Mouse (Mus musculus) adrenal gland, postnatal 10 days (tissue): ENCODE data around the gene Lmna. TPM values are rescaled to one million over a fixed set of nuclear protein-coding genes. Genes with fewer than 3 reads are reported as not detected.

Experiments
- DNase-seq: peaks from one replicate; pipeline ENCODE4 v3.0.0; 2021; ENCODE audit warnings: mixed read lengths
- total RNA-seq, 2 experiments: library from RNA; stranded (reverse); gene quantifications; 2 replicates each; pipeline ENCODE4 v1.2.3; 2021

The Lmna gene
- total RNA-seq, 2 experiments from 2014 or later: 102 to 104 TPM

DNA sequence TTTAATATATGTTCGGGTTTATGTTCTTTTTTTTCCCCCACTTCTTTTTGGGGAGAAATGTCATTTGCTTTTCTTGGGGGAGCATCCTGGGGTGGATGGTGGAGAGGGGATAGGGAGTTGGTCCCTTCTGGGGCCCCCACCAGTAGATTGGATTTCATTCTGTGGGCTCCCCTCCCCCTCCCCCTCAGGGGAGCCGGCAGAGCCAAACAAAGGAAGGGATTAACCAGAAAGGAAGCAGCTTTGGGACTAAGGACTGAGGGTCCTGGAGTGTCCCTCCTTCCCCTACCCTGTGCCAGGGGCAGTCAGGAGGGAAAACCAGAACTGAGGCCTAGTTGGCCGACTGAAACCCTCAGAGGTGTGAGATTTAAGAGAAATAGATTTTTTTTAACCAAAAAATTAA is 29.6 kb upstream of the Lmna start:
- no peak for DNase-seq

DNA sequence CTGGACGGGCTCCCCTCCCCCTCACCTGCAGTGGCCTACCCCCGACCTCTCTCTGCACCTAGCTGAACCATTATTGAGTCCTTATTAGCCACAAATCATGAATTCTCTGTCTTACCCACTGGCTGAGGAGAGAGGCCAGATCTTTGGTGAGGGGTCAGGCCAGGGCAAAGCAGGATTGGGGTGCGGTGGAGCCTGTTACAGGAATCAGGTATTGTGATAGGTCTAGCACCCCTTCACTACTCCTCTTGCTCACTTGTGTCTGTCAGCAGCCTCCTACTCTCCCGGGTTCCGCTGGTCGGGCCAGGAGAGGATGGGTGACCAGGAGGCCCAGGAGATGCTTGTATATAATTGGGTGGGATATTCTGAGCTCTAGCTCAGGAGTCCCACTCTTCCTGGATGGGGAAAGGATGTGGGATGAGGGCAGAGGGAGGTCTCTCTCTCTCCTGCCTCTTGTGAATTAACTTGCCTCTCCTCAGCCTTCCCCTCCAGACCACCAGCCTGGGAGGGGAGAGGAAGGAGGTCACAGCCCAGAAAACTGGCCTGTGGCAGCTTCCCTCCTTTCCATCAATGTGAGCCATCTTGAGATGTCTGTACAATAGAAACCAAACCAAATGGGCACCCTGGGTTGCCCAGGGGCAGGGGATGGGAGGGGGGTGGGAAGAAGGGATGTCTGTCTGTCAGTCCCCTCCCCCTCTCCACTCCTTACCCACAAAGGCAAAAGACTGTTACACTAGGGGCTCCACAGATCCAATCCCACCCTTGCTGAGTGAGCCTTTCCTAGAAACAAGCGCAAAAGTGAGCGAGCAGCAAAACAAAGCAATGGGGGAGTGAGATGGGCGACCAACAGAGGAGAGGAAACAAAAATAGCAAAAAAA is 28.8 kb upstream of the Lmna start:
- DNase-seq: no peak

DNA sequence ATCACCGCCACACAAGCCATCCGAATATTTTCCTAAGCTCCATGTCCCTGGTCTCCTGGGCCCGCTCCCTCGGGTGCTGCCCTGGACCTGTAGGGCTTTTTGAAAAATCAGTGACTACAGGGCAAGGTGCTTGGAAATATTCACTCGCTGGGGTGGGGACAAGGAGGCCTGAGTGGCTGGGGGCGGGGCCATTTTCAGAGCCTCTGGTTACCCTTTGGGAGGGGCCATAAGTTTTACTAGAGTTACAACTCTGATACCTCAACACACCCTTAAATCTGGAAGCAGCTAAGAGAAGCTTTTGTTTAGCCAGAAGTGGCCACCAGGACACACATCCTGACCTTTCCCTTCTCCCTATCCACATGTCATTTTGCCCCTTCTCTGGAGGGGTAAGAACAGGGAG is 27.4 kb upstream of the Lmna start:
- no peak for DNase-seq

DNA sequence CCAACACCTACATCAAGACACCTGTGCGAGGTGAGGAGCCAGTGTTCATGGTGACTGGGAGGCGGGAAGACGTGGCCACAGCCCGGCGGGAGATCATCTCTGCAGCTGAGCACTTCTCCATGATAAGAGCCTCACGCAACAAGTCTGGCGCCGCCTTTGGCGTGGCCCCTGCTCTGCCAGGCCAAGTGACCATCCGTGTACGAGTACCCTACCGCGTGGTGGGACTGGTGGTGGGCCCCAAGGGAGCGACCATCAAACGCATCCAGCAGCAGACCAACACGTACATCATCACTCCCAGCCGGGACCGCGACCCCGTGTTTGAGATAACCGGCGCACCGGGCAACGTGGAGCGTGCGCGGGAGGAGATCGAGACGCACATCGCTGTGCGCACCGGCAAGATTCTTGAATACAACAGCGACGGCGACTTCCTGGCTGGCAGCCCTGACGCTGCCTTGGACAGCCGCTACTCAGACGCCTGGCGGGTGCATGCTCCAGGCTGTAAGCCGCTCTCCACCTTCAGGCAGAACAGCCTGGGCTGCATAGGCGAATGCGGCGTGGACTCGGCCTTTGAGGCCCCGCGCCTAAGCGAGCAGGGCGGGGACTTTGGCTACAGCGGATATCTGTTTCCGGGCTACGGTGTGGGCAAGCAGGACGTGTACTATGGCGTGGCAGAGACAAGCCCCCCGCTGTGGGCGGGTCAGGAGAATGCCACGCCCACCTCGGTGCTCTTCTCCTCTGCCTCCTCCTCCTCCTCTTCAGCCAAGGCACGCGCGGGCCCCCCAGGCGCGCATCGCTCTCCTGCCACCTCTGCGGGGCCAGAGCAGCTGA is 26.6 kb upstream of the Lmna start:
- DNase-seq: peak; percentile 81

DNA sequence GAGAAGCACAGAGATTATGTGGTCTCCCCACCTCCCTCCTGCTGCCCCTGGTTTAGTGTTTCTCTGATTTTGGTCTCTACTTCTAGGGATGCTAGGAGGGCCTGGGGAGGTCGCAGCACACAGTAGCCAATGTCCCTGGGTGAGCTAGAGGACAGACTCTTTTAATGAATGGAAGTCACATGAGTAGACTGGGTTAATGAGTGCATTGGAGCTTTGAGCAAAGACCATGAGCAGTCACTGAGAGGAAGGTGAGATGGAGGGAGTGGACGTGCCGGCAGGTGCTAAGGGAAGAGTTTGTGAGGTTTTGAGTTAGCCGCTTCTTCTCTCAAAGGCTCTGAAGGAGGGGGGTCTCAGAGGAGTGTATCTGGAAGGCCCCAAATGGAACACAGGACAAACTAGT is 25.8 kb upstream of the Lmna start:
- DNase-seq: no peak

DNA sequence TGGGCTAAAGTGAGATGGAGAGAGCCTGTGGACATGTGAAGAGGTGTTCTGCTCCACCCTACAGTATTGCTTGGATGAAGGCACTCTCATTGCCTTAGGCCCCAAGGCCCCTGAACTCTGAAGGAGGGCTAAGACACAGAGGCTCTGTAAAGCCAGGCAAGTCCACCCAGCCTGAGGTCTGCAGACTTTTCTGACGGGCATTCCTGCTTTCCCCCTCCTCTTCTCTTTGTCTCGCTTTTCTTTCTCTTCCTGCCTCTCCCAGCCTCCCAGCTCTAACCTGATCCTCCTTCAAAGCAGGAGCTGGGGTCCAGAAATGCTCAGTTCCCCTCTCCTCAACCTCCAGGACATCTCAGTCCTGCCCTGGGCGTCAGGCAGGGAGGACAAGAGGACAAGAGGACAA is 25.2 kb upstream of the Lmna start:
- no peak for DNase-seq

DNA sequence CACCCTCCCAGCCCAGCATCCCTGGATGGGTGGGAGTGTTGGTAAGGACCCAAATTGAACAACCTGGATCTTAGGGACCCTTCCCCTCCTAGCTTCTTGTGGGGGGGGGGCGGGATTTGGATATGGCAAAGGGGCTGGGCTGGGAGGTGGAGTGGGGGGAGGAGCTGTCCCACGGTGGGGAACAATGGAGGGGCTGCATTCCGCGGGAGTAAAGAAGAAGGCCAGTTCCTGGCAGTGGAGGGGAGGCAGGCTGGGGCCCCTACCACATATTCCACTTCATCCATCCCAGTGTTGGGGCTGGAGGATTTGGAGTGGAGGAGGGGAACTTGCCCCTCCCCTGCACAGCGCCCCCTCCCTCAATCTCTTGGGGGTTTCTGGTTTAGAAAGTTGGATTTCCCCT is 23.9 kb upstream of the Lmna start:
- DNase-seq: no peak

DNA sequence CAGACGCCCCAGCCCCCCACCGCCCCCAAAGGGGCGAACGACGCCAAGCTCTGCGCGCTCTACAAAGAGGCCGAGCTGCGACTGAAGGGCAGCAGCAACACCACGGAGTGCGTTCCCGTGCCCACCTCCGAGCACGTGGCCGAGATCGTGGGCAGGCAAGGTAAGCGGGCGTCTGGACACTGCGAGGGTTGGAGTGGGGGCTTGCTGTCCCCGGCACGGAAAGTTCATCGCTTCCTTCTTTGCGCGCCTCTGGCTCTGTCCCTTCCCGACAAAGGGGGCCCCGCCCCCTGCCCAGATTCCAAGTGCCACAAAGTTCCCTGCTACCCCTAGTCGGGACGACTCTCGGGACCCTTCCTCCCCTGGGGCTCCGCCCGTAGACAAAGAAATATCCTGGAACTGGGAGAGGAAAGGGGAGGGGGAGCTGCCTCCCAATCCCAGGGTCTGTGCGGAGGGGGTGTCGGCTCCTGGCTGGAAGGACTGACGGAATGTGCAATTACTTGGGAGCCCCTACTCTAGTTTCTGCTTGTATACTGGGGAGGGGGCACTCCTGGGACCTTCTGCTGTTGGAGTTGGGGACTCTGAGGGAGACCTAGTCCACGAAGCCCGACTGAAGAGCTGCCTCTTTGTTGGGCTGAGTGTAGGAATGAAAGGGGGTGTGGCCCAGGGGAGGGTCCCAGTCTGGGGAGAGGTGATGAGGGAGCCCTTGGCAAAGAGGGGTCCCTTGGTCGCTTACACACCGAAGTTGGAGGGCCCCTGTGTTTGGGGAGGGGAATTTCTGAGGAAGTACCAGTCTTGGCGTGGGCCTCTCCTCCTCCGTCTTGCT is 23.1 kb upstream of the Lmna start:
- no peak for DNase-seq

DNA sequence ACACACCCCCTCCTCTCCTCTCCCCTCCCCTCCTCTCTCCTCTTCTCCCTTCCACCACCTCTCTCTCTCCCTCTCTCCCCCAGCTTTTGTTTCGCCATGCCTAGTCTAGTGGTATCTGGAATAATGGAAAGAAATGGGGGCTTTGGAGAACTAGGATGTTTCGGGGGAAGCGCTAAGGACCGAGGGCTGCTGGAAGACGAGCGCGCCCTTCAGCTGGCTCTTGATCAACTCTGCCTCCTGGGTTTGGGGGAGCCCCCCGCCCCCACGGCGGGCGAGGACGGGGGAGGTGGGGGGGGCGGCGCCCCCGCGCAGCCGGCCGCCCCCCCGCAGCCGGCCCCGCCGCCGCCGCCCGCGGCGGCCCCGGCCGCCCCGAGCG is 22.5 kb upstream of the Lmna start, which contains the start of gene Mex3a:
Gene Mex3a (plus strand): TSS at position 97 of the 376 bp plus-strand sequence.
- no peak for DNase-seq

DNA sequence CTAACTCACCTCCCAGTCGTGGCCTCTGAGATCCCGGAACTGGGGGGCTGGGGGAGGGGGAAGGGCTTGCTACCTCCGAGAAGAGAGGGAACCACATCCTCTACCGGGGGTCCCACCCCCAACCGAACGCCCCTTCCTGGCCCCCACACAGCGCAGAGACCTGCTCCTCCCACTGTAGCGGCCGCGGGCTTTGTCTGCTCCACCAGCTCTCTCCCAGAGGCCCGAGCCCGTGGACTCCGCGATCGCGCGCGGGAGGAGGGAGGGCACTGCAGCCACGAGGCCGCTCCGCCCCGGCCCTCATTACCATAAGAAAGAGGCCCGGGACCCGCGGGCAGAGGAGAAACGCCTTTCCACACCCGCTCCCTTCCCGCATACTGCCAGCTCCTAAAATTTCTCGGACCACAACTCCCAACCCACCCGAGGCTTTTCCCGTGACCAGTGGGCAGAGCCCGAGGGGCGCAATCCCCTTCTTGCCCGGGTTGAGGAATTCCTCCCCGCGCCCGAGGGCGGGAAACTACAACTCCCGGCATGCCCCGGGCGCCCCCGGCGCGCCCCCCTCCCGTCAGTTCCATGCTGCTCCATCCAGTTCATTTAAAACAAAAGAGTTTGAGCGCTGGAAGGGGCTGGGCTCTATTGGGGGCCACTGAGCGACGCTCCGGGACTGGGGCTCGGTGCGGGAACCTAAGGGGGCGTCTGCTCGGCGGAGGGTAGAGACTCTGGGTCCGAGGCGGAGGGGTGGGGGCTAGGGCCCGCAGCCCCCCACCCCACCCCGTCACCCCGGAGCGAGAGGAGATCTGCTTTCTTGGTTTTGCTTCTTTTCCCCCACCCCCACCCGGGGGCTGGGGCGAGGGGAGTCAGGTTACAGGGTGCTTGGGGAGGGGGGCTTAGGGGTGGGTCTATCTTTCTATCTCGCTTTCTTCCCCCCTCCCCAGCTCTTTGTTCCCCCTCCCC is 21.9 kb upstream of the Lmna start:
- peak; percentile 92 for DNase-seq

DNA sequence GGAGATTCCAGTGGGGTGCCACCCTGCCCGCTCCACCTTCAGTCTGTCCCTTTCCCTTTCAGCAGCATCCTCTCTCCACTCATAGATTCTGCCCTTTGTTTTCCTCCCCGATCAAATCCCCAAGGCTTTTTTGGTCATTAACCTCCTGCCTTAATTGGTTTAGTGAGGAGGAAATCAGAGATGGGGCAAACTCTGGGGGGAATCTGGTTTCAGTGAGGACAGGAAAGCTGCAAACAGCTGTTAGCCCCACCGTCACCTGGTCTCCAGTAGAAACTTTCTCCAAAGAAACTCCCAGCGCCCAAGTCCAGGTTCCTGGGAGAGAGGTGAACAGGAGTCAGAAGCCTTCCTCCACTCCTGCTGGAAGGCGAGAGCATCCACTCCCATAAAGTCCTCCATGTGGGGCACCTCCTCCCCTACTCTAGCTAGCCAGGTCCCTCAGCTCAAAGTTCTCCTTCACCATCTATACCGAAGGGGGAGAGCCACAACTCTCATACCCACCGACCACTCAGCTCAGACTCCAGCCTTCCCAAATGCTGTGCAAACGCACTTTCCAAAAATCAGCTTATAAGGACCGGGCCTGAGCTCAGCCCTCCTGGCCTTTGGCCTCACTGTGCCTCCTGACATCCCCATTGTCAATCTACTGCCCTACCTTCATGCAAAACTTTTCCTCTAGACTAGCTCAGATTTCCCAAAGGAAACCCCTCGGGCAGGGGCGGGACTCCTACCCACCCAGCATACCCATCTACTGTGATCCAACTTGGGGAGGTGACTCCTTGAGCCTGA is 20.5 kb upstream of the Lmna start:
- DNase-seq: no peak

DNA sequence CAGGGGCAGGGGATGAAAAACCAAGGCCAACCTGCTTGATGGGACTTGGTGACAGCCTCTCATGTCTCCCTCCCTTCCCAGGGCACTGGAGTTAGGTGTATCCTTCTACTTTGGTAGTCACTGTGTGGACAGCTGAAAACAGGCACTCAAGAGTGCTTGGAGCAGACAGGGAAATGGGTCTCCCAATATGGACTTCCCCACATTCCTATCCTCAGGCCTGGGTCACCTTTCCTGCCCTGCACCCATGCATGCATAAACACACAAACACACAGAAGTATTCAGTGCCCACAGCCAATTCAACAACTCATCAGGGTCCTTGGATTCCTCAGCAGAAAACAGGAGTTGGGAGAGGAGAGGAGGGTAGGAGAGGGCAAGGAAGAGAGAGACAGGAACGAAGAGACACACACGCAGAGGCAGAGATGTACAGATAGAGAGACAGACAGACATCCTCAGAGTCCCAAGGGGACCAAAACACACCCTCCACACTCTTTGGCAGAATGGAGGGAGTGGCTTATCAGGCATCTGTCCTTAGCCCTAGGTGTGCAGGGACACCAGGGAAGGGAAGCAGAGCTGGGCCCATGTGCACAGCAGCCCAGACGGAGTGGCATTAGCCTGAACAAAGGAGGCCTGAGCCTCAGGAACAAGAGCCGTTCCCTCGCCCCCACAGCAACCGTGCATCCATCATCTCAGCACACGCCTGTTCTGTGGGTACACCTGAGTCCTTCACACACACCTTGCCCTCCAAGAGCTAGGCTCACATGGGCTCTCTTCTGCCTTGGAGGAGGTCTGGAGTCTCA is 19.6 kb upstream of the Lmna start:
- no peak for DNase-seq

DNA sequence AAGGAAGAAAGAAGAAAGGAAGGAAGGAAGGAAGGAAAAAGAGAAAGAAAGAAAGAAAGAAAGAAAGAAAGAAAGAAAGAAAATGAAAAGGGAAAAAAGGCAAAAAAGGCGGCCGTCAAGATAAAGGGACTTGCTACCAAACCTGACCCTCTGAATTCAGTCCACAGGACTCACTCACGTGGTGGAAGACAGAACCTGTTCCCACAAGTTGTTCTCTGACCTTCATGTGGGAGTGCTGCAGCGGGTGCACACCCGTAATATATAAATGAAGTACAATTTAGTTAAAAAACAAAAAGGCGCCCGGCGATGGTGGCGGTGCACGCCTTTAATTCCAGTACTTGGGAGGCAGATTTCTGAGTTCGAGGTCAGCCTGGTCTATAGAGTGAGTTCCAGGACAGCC is 18.9 kb upstream of the Lmna start:
- DNase-seq: no peak

DNA sequence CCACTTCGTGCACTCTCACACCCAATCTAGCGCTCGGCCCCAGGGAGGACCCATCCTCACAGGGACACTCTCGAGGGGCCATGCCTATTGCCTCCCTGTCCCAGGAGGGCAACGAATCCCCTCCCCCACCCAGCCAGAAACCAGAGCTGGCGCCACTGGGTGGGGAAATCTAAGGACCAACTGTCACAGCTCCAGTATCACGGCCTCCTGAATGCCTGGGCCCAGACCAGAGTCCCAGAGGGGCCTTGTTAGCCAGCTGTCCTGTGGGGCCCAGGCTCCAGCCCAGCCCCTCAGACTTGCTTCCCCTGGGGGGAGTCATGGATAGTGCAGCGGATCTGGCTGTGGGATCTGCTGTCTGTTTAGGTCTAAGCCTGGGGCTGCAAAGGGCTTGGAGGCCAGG is 17.8 kb upstream of the Lmna start:
- DNase-seq: no peak

DNA sequence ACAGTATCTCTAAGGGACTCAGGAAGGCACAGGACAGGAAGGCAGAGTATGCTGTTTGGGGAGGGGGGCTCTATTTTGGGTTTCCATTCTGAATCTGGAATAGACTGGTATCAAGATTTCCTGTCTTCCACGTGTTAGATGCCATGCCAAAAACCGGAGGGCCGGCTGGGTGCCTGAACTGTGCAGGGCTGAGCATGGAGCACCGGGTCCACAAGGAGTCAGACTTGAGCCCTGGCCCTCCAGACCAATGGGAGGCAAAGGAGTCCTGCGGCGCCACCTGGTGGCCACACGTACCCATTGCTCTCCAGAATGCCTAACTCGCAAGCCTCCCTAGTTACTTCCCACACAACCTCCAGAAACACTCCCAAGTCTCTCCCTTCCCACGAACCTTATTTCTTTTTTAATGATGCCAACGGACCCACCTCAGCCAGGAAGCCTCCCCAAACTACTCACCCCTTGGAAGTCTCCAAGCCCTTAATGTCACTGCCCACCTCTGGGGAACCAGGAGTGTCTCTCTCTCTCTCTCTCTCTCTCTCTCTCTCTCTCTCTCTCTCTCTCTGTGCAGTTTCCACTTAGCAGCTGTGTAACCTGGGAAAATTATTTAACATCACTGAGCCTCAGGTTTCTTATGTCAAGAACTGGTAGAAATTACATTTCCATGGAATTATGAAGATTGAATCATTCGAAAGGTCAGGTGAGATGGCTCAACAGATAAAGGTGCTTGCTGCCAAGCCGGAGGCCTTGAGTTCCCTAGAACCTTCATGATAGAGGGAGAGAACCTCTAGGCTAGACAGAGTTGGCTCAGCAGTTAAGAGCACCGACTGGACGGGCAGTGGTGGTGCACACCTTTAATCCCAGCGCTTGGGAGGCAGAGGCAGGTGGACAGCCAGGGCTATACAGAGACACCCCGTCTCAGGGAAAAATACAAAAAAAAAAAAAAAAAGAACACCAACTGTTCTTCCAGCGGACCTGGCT is 16.7 kb upstream of the Lmna start:
- DNase-seq: peak; percentile 91

DNA sequence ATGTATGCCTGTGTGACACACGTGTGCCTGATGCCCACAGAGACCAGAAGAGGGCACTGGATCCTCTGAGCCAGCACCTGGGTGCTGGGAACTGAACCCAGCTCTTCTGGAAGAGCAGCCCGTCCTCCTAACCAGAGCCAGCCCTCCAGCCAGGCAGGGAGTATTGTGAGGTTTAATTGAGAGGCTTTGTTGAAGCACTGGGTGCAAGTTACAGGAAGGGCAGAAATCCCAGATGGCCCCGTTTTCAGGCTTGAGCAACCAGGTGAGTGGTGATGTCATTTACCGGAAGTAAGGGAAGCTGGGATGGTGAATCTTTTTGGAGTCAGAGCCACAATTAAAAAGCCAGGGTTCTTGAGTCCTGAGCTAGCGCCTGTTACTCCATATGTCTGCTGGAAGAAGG is 15.3 kb upstream of the Lmna start:
- DNase-seq: no peak

DNA sequence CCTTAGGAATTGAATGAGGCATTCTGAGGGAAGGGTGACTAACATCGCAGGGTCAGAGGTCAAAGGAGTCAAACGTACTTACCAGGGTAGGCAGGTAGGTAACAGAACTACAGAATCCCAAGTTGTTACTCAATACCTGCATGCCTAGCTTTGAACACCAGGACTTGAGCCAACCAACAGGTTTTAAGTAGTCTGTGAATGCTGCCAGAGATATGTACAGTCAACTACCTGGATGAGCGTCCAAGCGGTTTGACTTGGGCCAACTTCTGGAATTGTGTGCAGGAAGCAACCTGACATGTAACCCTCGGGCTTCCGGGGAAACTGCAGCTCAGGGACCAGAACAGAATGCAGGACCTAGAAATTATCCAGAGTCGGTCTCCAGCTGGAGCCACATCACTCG is 13.3 kb upstream of the Lmna start:
- no peak for DNase-seq

DNA sequence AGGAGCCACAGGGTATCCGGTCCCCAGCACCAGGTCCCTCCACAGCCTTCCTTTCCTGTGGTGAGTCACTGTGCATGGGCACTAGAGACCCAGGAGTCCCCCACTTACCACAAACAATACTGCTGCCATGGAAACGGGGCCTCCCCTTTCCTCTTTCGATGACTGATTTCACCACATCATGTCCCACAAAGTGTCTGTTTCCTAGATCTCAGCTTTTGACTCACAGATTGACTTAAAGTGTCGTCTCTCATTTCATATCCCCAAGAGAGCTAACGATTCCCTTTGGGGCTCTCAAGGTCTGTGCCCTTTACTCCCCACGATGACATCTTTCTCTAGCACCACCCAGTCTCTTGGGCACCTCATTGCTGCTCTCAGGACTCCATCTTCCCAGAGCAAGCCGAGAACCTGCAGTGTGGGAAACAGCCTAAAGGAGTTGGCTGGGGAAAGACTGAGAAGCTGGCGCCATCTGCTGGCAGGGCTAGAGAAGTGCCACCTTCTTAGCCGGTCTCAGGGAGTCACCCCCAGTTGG is 12.1 kb upstream of the Lmna start:
- peak; percentile 82 for DNase-seq
